Mouse (Mus musculus): ENCODE measurements at regions not wholly inside any gene's neighbourhood (a gene's known extent, or its start where the extent isn't known, plus 50 kb on each side); places are given as distances from the start of the nearest gene placed in this dataset.
"Not testable (repeated sequence)": the region's sequence is repeated elsewhere in the genome, so short reads cannot be mapped to it uniquely, and the experiment has no call there.

- DNase-seq, result peak; percentile 22
- intact Hi-C loops (cut with DNase I), result not testable (repeated sequence)
Observed at GRCm38 (mm10) chr13:68167826-68168225, 304.7 kb downstream of the BC048507 start.

- DNase-seq; intact Hi-C loops (cut with DNase I): not testable (repeated sequence)
Observed at GRCm38 (mm10) chr13:68173456-68173855, 310.3 kb downstream of the BC048507 start.
